9 mouse cellular contexts compared by ENCODE assay signal in the genomic region with DNA sequence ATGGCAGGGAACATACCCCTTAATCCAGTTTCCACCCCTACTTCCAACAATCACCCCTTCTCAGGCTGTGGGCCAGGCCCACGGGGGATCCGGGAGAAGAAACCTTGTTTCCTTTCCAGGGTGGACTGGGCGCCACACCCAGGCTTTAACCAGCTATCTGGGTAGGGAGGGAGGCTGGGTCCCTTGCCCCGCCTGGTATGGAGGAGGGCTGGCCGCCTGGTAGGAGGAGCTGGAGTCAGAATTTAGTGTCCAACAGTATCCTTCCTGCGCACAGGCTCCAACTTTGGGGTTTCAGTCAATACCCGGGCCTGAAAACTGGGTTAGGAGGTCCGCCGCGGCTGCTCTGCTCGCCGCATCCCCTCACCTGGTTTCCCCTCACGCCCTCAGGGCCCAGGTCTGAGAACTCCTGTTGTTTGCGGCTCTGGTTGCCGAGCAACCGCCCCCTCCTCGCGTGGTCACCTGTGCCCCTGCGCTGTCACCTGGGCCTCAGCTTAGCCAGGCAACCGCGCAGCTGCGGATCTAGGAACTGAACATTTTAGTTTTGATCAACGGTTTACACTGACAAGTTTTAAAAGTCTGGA. TPM values are rescaled to one million over a fixed set of nuclear protein-coding genes. Genes with fewer than 3 reads are reported as not detected.
DNase-seq lines count a peak whose midpoint lies in the region; ATAC-seq and TF ChIP-seq lines count a peak whose summit lies in the region.
"Had no signal": no experiment of that assay in that cellular context is flagged by ENCODE, and none has a peak within 500 bp of the region (broad histone marks: within the 10 kb centered on the region; RNA-seq: fewer than 3 reads in every experiment).

A gene (minus strand): TSS at position 408 of the 581 bp plus-strand sequence.

- H3K9ac ChIP-seq in liver, postnatal 0 days (replicated peaks) = no peak within 1 kb of the TSS; the same call in 1 of the 2 replicates
- H3K9ac ChIP-seq: neural tube, embryonic 12.5 days had no signal

- 27% methylated on average over 23 of the region's 23 CpGs for WGBS in liver, postnatal 0 days (ENCODE audit: insufficient replicate concordance)

- H3K27me3 ChIP-seq in liver, postnatal 0 days (ENCODE audit: insufficient read depth, low read length) = peaks cover 2% of the 10 kb centered on the region; the same call in 1 of the 2 replicates

- peak; percentile 53 for DNase-seq in gastrocnemius, adult 2 months
- no peak for DNase-seq in gastrocnemius, postnatal 10 days
- peak; percentile 43 to 53 for DNase-seq in urinary bladder, adult 18-20 months (ENCODE audit: low spot score in 2 of 2)
- DNase-seq in urinary bladder, postnatal 10 days (ENCODE audit: low spot score) = no peak
- DNase-seq in liver, postnatal 0 days = no peak
- no peak for DNase-seq in layer of hippocampus, adult 2 months (ENCODE audit: low spot score in 2 of 2)
- no peak for DNase-seq in spleen, postnatal 10 days (ENCODE audit: low spot score in 2 of 2)
- DNase-seq in left cerebral cortex, postnatal 14 days (ENCODE audit: low spot score in 2 of 2) = no peak

- ATAC-seq in liver, postnatal 0 days = no peak

- H3K27ac ChIP-seq in gastrocnemius, adult 2 months = peak within 1 kb of the TSS; percentile 24; the same call in 1 of the 2 replicates
- no peak within 1 kb of the TSS for H3K27ac ChIP-seq in liver, postnatal 0 days (ENCODE audit: low read depth)
- no peak within 1 kb of the TSS for H3K27ac ChIP-seq in layer of hippocampus, adult 2 months
- H3K27ac ChIP-seq: neural tube, embryonic 12.5 days had no signal

- intact Hi-C loops in gastrocnemius, adult 2 months (cut with DNase I) = no loop called here
- intact Hi-C loops in left cerebral cortex, postnatal 14 days (cut with DNase I) = no loop called here

- H3K36me3 ChIP-seq in liver, postnatal 0 days (replicated peaks; ENCODE audit: insufficient read depth, low read length) = no peaks in the 10 kb centered on the region
- H3K36me3 ChIP-seq: neural tube, embryonic 12.5 days had no signal

- H3K4me2 ChIP-seq in liver, postnatal 0 days (ENCODE audit: low read depth, low read length) = peak within 1 kb of the TSS; percentile 44; the same call in 1 of the 2 replicates
- H3K4me2 ChIP-seq: neural tube, embryonic 12.5 days had no signal

- H3K4me3 ChIP-seq in gastrocnemius, adult 2 months = peak within 1 kb of the TSS; percentile 32
- H3K4me3 ChIP-seq in liver, postnatal 0 days (ENCODE audit: low read depth, low read length) = no peak within 1 kb of the TSS; the same call in 1 of the 2 replicates
- no peak within 1 kb of the TSS for H3K4me3 ChIP-seq in layer of hippocampus, adult 2 months
- H3K4me3 ChIP-seq: neural tube, embryonic 12.5 days had no signal

- H3K4me1 ChIP-seq in liver, postnatal 0 days (ENCODE audit: insufficient read depth) = peaks cover 2% of the 10 kb centered on the region; the same call in 1 of the 2 replicates

- no peak for TF ChIP-seq CTCF in gastrocnemius, adult 2 months (IDR thresholded peaks at IDR 0.05)
- TF ChIP-seq CTCF in liver, postnatal 0 days (IDR thresholded peaks at IDR 0.05; ENCODE audit: low read depth) = no peak
- TF ChIP-seq CTCF in layer of hippocampus, adult 2 months (conservative IDR thresholded peaks at IDR 0.05) = no peak

- no peaks in the 10 kb centered on the region for H3K9me3 ChIP-seq in liver, postnatal 0 days (ENCODE audit: low read length)
- H3K9me3 ChIP-seq: neural tube, embryonic 12.5 days had no signal

- TF ChIP-seq EP300 in liver, postnatal 0 days (IDR thresholded peaks at IDR 0.05; ENCODE audit: low read depth) = no peak

RNA-seq across cellular contexts. Expression of the gene that starts here (rescaled TPM):
- under 1 TPM in 1 of 2 experiments, not detected in 1; 0.64 TPM for total RNA-seq in gastrocnemius, adult 2 months (2021)
- 1 to 10 TPM in 1 of 2 experiments, under 1 TPM in 1; 0.80 to 1.5 TPM for total RNA-seq in gastrocnemius, postnatal 10 days (2021)
- 0.17 and 0.26 TPM in 2 replicates for polyA plus RNA-seq in liver, postnatal 0 days (2015; fragmentation: Nextera tagmentation; extraction: Ambion mirVana)
- total RNA-seq in layer of hippocampus, adult 2 months (2021) = 1 to 10 TPM; 1.3 to 1.6 TPM
- total RNA-seq in left cerebral cortex, postnatal 14 days (2021) = 1 to 10 TPM; 1.9 to 2.5 TPM

Comparison
In these comparisons a context has a peak if more than half of its experiments do, and no peak if none do; other contexts are left out.
1. DNase-seq: peak in urinary bladder, adult 18-20 months (2 of 2); none in gastrocnemius, postnatal 10 days (single experiment), urinary bladder, postnatal 10 days (single experiment), liver, postnatal 0 days (single experiment), layer of hippocampus, adult 2 months (0 of 2), spleen, postnatal 10 days (0 of 2) and left cerebral cortex, postnatal 14 days (0 of 2).
2. Peak in DNase-seq, H3K4me3 ChIP-seq and H3K27ac ChIP-seq in gastrocnemius, adult 2 months; RNA of the gene not detected or under 1 TPM.